In genomic region chr1:149831100-149831499, GRCm38 (mm10) we compare ENCODE assay signal across 25 mouse cellular contexts.
DNase-seq lines count a peak whose midpoint lies in the region; ATAC-seq and TF ChIP-seq lines count a peak whose summit lies in the region.
"Had no signal": no experiment of that assay in that cellular context is flagged by ENCODE, and none has a peak within 500 bp of the region (broad histone marks: within the 10 kb centered on the region; RNA-seq: fewer than 3 reads in every experiment).

No protein-coding gene starts in this region.

- no peaks in the 10 kb centered on the region for H3K79me2 ChIP-seq in CH12.LX (replicated peaks; ENCODE audit: control insufficient read depth, extremely low read depth, insufficient read depth, poor library complexity, severe bottlenecking)

- H3K27ac ChIP-seq in CH12.LX (ENCODE audit: insufficient read depth, low read depth), result no peak overlapping the region
- no peak overlapping the region for H3K27ac ChIP-seq in layer of hippocampus, adult 2 months
- H3K27ac ChIP-seq: forebrain, embryonic 10.5 days; forebrain, embryonic 13.5 days; gastrocnemius, adult 2 months; heart, embryonic 15.5 days; hindbrain, embryonic 15.5 days had no signal

- TF ChIP-seq CTCF in CH12.LX (conservative IDR thresholded peaks at IDR 0.05 in 1 of 2, IDR thresholded peaks at IDR 0.05 in 1 of 2; ENCODE audit: low read depth in 2 of 2, low read length in 2 of 2), result no peak
- no peak for TF ChIP-seq CTCF in layer of hippocampus, adult 2 months (conservative IDR thresholded peaks at IDR 0.05)

- in situ Hi-C loops in CH12.LX (cut with MboI; ENCODE audit: low pct_ligation_motif_present, low pct_unique_long_range_greater_than_20kb, low sequenced_read_pairs), result loop anchor here (10.0 to 25.0 kb wide), 2 partner anchors 424 to 556 kb away; partner anchors contain the start of genes Odr4 and Tpr

- dilution Hi-C loops in CH12.LX (cut with MboI; ENCODE audit: extremely low pct_ligation_motif_present, extremely low pct_unique_long_range_greater_than_20kb, low sequenced_read_pairs), result no loop called here

- TF ChIP-seq RAD21 in CH12.LX (IDR thresholded peaks at IDR 0.05; ENCODE audit: low read depth, low read length), result no peak

- DNase-seq in 416B (ENCODE audit: low read depth), result peak; percentile 29
- no peak for DNase-seq in CH12.LX (ENCODE audit: extremely low read depth)
- peak; percentile 19 for DNase-seq in splenic B cell, adult 2 months (ENCODE audit: low read depth, low spot score)
- no peak for DNase-seq in lung, postnatal 36 days
- DNase-seq in layer of hippocampus, adult 2 months (ENCODE audit: low spot score in 2 of 2), result no peak
- DNase-seq: adrenal gland, postnatal 10 days; adrenal gland, postnatal 36 days; cerebellum, adult 11 months; cerebellum, adult 2 months; cerebellum, adult 9-11 months; cerebellum, postnatal 25 days; gastrocnemius, adult 2 months; gastrocnemius, postnatal 14 days; heart, adult 18-20 months; heart, postnatal 10 days; heart, postnatal 36 days had no signal

- H3K9ac ChIP-seq in CH12.LX (ENCODE audit: insufficient read depth, low read depth), result no peak overlapping the region
- H3K9ac ChIP-seq: forebrain, embryonic 13.5 days; heart, embryonic 12.5 days; heart, embryonic 15.5 days; hindbrain, embryonic 15.5 days had no signal

- 0 out of 2 replicates have a peak, but pooled peaks have one; percentile 18 for TF ChIP-seq EP300 in CH12.LX (IDR thresholded peaks at IDR 0.05; ENCODE audit: low read length)

- no peak overlapping the region; the same call in 1 of the 2 replicates for H3K4me2 ChIP-seq in CH12.LX (ENCODE audit: insufficient read depth, low read depth, poor library complexity, severe bottlenecking)
- H3K4me2 ChIP-seq: forebrain, embryonic 13.5 days; heart, embryonic 12.5 days; heart, embryonic 15.5 days; hindbrain, embryonic 15.5 days had no signal

- H3K4me3 ChIP-seq in CH12.LX (replicated peaks in 1 of 3; ENCODE audit: low read depth in 2 of 3, low read length in 2 of 3, poor library complexity in 1 of 3), result no peak overlapping the region
- no peak overlapping the region for H3K4me3 ChIP-seq in layer of hippocampus, adult 2 months
- H3K4me3 ChIP-seq: forebrain, embryonic 10.5 days; forebrain, embryonic 13.5 days; gastrocnemius, adult 2 months; heart, embryonic 12.5 days; heart, embryonic 15.5 days; hindbrain, embryonic 15.5 days had no signal

- ATAC-seq in granulocyte monocyte progenitor cell, adult 5-6 weeks (replicated peaks; ENCODE audit: poor library complexity, severe bottlenecking), result peak; percentile 96
- ATAC-seq: forebrain, embryonic 13.5 days; forebrain, embryonic 16.5 days; Patski had no signal

- no peaks in the 10 kb centered on the region for H3K36me3 ChIP-seq in CH12.LX (replicated peaks in 1 of 2; ENCODE audit: control insufficient read depth in 1 of 2, insufficient read depth in 1 of 2, low read length in 1 of 2)
- no peaks in the 10 kb centered on the region for H3K36me3 ChIP-seq in splenic B cell, adult 2 months (ENCODE audit: control insufficient read depth, insufficient read depth, low read length, poor library complexity, severe bottlenecking)
- H3K36me3 ChIP-seq: forebrain, embryonic 10.5 days; G1E; heart, embryonic 12.5 days; heart, embryonic 15.5 days; hindbrain, embryonic 15.5 days had no signal

- no peak for TF ChIP-seq POLR2A in CH12.LX (IDR thresholded peaks at IDR 0.05; ENCODE audit: low read depth, low read length)

- no peaks in the 10 kb centered on the region for H3K27me3 ChIP-seq in CH12.LX (replicated peaks)
- H3K27me3 ChIP-seq in splenic B cell, adult 2 months (ENCODE audit: control insufficient read depth, insufficient read depth, low read length, poor library complexity, severe bottlenecking), result no peaks in the 10 kb centered on the region
- H3K27me3 ChIP-seq: forebrain, embryonic 13.5 days; heart, embryonic 12.5 days; heart, embryonic 15.5 days; hindbrain, embryonic 15.5 days; Patski had no signal

- H3K4me1 ChIP-seq in CH12.LX (ENCODE audit: control insufficient read depth in 1 of 2, insufficient read depth in 2 of 2), result peaks cover 0 to 6% of the 10 kb centered on the region in 2 experiments; a peak in 1 of 4 replicates
- H3K4me1 ChIP-seq: forebrain, embryonic 10.5 days; forebrain, embryonic 13.5 days; heart, embryonic 12.5 days; heart, embryonic 15.5 days; hindbrain, embryonic 15.5 days had no signal

- peaks cover 2% of the 10 kb centered on the region for H3K9me3 ChIP-seq in CH12.LX (replicated peaks; ENCODE audit: low read length)
- H3K9me3 ChIP-seq: heart, embryonic 12.5 days; heart, embryonic 15.5 days; hindbrain, embryonic 15.5 days had no signal

TF ChIP-seq in CH12.LX, 34 proteins besides CTCF, POLR2A, EP300 and RAD21:
- TF ChIP-seq IRF4 (IDR thresholded peaks at IDR 0.05; ENCODE audit: low read depth, low read length) (peak; percentile 33; the same call in 1 of the 2 replicates), TCF12 (IDR thresholded peaks at IDR 0.05; ENCODE audit: low read depth, low read length) (no peak; the same call in 1 of the 2 replicates)
TF ChIP-seq in CH12.LX: peak in this region for 1.

Comparison
In these comparisons a context has a peak if more than half of its experiments do, and no peak if none do; other contexts are left out.
1. DNase-seq: peak in 416B (single experiment) and splenic B cell, adult 2 months (single experiment); none in CH12.LX (single experiment), lung, postnatal 36 days (single experiment) and layer of hippocampus, adult 2 months (0 of 2).